8 mouse cellular contexts compared by ENCODE assay signal in the genomic region with DNA sequence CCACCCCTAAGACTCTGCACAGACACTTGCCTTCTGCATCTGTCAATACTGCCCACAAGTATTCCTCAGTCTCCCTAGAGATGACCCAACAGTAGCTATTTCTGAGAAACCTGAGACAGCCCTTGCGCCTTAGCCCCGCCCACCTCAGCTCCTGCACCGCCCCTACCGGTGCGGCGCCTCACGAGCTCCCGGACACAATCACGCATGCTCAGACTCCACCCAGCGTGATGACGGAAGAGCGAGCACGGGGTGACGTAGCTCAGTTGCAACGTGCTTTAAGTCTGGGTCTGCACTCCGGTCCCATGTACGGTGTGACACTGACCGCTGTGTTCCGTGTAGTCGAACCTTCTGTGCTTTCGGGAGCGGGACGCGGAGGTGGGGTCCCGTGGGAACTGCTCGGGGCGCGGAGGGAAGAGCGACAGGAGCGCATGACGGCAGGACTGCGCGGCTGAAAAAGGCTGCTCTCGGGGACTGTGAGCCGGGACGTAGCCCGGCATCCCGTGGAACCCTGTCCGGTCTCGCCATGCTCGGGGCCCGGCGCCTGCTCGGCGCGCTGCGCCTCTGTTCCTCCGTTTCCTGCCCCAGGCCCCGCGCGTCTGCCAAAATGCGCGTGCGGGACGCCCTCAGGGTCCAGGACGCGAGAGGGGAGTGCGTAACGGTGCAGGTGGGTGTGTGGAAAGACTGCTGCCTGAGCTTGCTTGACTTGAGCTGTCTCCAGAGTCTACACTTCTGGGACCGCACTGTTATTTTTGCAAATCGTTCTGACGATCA. TPM values are rescaled to one million over a fixed set of nuclear protein-coding genes. Genes with fewer than 3 reads are reported as not detected.
DNase-seq lines count a peak whose midpoint lies in the region; ATAC-seq and TF ChIP-seq lines count a peak whose summit lies in the region.

A gene (plus strand): TSS at position 225 of the 771 bp plus-strand sequence.

- peak within 1 kb of the TSS; percentile 90 for H3K27ac ChIP-seq in hindbrain, embryonic 10.5 days
- peak within 1 kb of the TSS; percentile 91 for H3K27ac ChIP-seq in lung, postnatal 0 days (ENCODE audit: low read length)

- WGBS in hindbrain, embryonic 10.5 days, result under 1% methylated on average over 62 of the region's 62 CpGs
- under 1% methylated on average over 61 of the region's 62 CpGs for WGBS in lung, postnatal 0 days

- TF ChIP-seq CTCF in lung, postnatal 0 days (IDR thresholded peaks at IDR 0.05), result peak; percentile 71

- H3K9ac ChIP-seq in lung, postnatal 0 days (replicated peaks; ENCODE audit: low read depth), result peak within 1 kb of the TSS; percentile 55

- H3K4me1 ChIP-seq in hindbrain, embryonic 10.5 days (replicated peaks), result peaks cover 19% of the 10 kb centered on the region
- H3K4me1 ChIP-seq in lung, postnatal 0 days (ENCODE audit: insufficient read depth, low read depth, low read length), result peaks cover 5% of the 10 kb centered on the region; the same call in 1 of the 2 replicates

- H3K27me3 ChIP-seq in hindbrain, embryonic 10.5 days (ENCODE audit: insufficient read depth, poor library complexity, severe bottlenecking), result no peaks in the 10 kb centered on the region
- H3K27me3 ChIP-seq in lung, postnatal 0 days (replicated peaks; ENCODE audit: insufficient read depth, low read length), result no peaks in the 10 kb centered on the region

- H3K36me3 ChIP-seq in hindbrain, embryonic 10.5 days, result peaks cover 6% of the 10 kb centered on the region; the same call in 1 of the 2 replicates
- no peaks in the 10 kb centered on the region for H3K36me3 ChIP-seq in lung, postnatal 0 days (ENCODE audit: insufficient read depth, low read length)

- H3K4me3 ChIP-seq in hindbrain, embryonic 10.5 days, result peak within 1 kb of the TSS; percentile 96
- H3K4me3 ChIP-seq in lung, postnatal 0 days (ENCODE audit: low read depth, low read length), result peak within 1 kb of the TSS; percentile 81

- H3K9me3 ChIP-seq in hindbrain, embryonic 10.5 days, result 0 out of 2 replicates have a peak, but pooled peaks cover 2% of the 10 kb centered on the region
- no peaks in the 10 kb centered on the region for H3K9me3 ChIP-seq in lung, postnatal 0 days (ENCODE audit: low read length)

- DNase-seq in MN1 (ENCODE audit: low spot score), result peak; percentile 97
- peak; percentile 91 for DNase-seq in cerebellum, adult 9-10 months
- DNase-seq in hindbrain, embryonic 10.5 days (ENCODE audit: low spot score), result peak; percentile 94
- DNase-seq in layer of hippocampus, adult 9-11 months, result peak; percentile 94
- DNase-seq in lung, postnatal 0 days (ENCODE audit: low spot score), result peak; percentile 99
- peak; percentile 73 for DNase-seq in ovary, postnatal 14 days (ENCODE audit: low spot score)
- DNase-seq in thymus, postnatal 14 days, result peak; percentile 92

- peak; percentile 99 for ATAC-seq in frontal cortex, adult (ENCODE audit: low TSS enrichment)
- ATAC-seq in lung, postnatal 0 days, result peak; percentile 99

- H3K4me2 ChIP-seq in lung, postnatal 0 days (replicated peaks; ENCODE audit: low read depth, low read length), result peak within 1 kb of the TSS; percentile 78

- TF ChIP-seq EP300 in lung, postnatal 0 days (IDR thresholded peaks at IDR 0.05), result no peak

RNA-seq across cellular contexts. Expression of the gene that starts here (rescaled TPM):
- 22.3 and 22.7 TPM in 2 replicates for polyA plus RNA-seq in hindbrain, embryonic 10.5 days (2016; fragmentation: Nextera tagmentation; extraction: Ambion mirVana)
- polyA plus RNA-seq in lung, postnatal 0 days (2015; fragmentation: Nextera tagmentation; extraction: Ambion mirVana), result 9.2 and 9.8 TPM in 2 replicates

Comparison
In these comparisons a context has a peak if more than half of its experiments do, and no peak if none do; other contexts are left out.
1. Peak in every context shown above with its lines: DNase-seq, ATAC-seq, H3K4me3 ChIP-seq and H3K27ac ChIP-seq.